Mouse (Mus musculus) ovary, postnatal 14 days (tissue): ENCODE data around the gene Pax6.

Experiments used
- DNase-seq: peaks from one replicate; pipeline ENCODE4 v3.0.0; 2022; ENCODE audit warnings: low spot score

The Pax6 gene

GRCm38 (mm10) chr2:105746896-105747295, 78.2 kb downstream of the Pax6 start:
- DNase-seq: no peak
